Mouse (Mus musculus): ENCODE results near the gene Nfasc. TPM values are rescaled to one million over a fixed set of nuclear protein-coding genes. Genes with fewer than 3 reads are reported as not detected.

Nfasc gene
- total and polyA plus RNA-seq, 3 experiments = 0.04 TPM; not detected in 2

- Histone ChIP-seq H3K27ac (ENCODE audit: insufficient read depth, low read depth) (no peak overlapping the region), H3K4me3 (replicated peaks in 1 of 3; ENCODE audit: low read depth in 2 of 3, low read length in 2 of 3, poor library complexity in 1 of 3) (no peak overlapping the region), H3K27me3 (replicated peaks) (peaks cover 83% of the 10 kb centered on the region), H3K9ac (ENCODE audit: insufficient read depth, low read depth) (no peak overlapping the region), H3K9me3 (replicated peaks; ENCODE audit: low read length) (no peaks in the 10 kb centered on the region), H3K4me2 (ENCODE audit: insufficient read depth, low read depth, poor library complexity, severe bottlenecking) (no peak overlapping the region), H3K79me2 (replicated peaks; ENCODE audit: control insufficient read depth, extremely low read depth, insufficient read depth, poor library complexity, severe bottlenecking) (no peaks in the 10 kb centered on the region), H3K36me3 (replicated peaks in 1 of 2; ENCODE audit: control insufficient read depth in 1 of 2, insufficient read depth in 1 of 2, low read length in 1 of 2) (no peaks in the 10 kb centered on the region), H3K4me1 (ENCODE audit: control insufficient read depth in 1 of 2, insufficient read depth in 2 of 2) (no peaks in the 10 kb centered on the region)
- in situ Hi-C loops (cut with MboI; ENCODE audit: low pct_ligation_motif_present, low pct_unique_long_range_greater_than_20kb, low sequenced_read_pairs) (no loop called here), dilution Hi-C loops (cut with MboI; ENCODE audit: extremely low pct_ligation_motif_present, extremely low pct_unique_long_range_greater_than_20kb, low sequenced_read_pairs) (no loop called here)
- TF ChIP-seq ZC3H11A (IDR thresholded peaks at IDR 0.05; ENCODE audit: low read depth, low read length) = no peak
- no peak for TF ChIP-seq JUN (IDR thresholded peaks at IDR 0.05; ENCODE audit: insufficient read depth, low read depth, low read length)
- TF ChIP-seq SIN3A (IDR thresholded peaks at IDR 0.05; ENCODE audit: low read length) = no peak
- TF ChIP-seq CHD2 (IDR thresholded peaks at IDR 0.05; ENCODE audit: low read length) = no peak
- no peak for TF ChIP-seq ETS1 (conservative IDR thresholded peaks at IDR 0.05; ENCODE audit: low read depth, low read length)
- TF ChIP-seq KAT2A (IDR thresholded peaks at IDR 0.05; ENCODE audit: insufficient replicate concordance, low read length) = no peak
- TF ChIP-seq MYC (IDR thresholded peaks at IDR 0.05; ENCODE audit: low read depth, low read length) = no peak
- TF ChIP-seq E2F4 (IDR thresholded peaks at IDR 0.05; ENCODE audit: insufficient replicate concordance, low read depth, low read length) = no peak
- TF ChIP-seq HCFC1 (IDR thresholded peaks at IDR 0.05; ENCODE audit: low read depth, low read length) = no peak
- no peak for TF ChIP-seq JUND (conservative IDR thresholded peaks at IDR 0.05; ENCODE audit: low read depth, low read length)
- TF ChIP-seq NELFE (IDR thresholded peaks at IDR 0.05; ENCODE audit: low read depth, low read length) = no peak
- no peak for TF ChIP-seq ZKSCAN1 (IDR thresholded peaks at IDR 0.05; ENCODE audit: borderline replicate concordance, low read depth, low read length)
- DNase-seq (ENCODE audit: extremely low read depth) = no peak
Observed at GRCm38 (mm10) chr1:132781607-132782445, 40.2 kb upstream of the Nfasc start.

DNA sequence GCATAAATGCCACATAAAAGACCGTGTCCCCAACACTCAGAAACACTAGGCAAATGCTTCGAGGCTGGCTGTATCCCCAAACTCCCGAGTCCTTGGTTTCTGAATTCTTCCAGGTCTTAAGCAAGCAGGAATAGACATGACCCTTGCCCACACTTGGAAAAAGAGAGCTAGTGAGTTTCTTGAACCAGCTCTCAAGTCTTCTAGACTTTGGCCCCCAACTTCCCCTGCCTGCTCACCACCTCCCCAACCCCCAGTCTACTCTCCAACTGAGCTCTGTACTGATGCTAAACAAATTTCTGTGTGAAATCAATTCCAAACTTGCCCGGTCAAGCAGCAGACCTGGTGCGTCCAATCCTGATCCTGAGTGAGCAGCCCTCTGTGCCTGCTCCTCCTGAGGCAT is 39.4 kb upstream of the Nfasc start:
- Histone ChIP-seq H3K4me1 (ENCODE audit: control insufficient read depth in 1 of 2, insufficient read depth in 2 of 2) (no peaks in the 10 kb centered on the region), H3K27me3 (replicated peaks) (peaks cover 79% of the 10 kb centered on the region), H3K36me3 (replicated peaks in 1 of 2; ENCODE audit: control insufficient read depth in 1 of 2, insufficient read depth in 1 of 2, low read length in 1 of 2) (no peaks in the 10 kb centered on the region), H3K27ac (ENCODE audit: insufficient read depth, low read depth) (no peak overlapping the region), H3K9me3 (replicated peaks; ENCODE audit: low read length) (no peaks in the 10 kb centered on the region), H3K79me2 (replicated peaks; ENCODE audit: control insufficient read depth, extremely low read depth, insufficient read depth, poor library complexity, severe bottlenecking) (no peaks in the 10 kb centered on the region), H3K4me2 (ENCODE audit: insufficient read depth, low read depth, poor library complexity, severe bottlenecking) (no peak overlapping the region), H3K4me3 (replicated peaks in 1 of 3; ENCODE audit: low read depth in 2 of 3, low read length in 2 of 3, poor library complexity in 1 of 3) (no peak overlapping the region), H3K9ac (ENCODE audit: insufficient read depth, low read depth) (no peak overlapping the region)
- no peak for TF ChIP-seq MAFK (IDR thresholded peaks at IDR 0.05; ENCODE audit: insufficient replicate concordance, low read length)
- TF ChIP-seq ZMIZ1 (IDR thresholded peaks at IDR 0.05; ENCODE audit: low read depth, low read length) = no peak
- no peak for TF ChIP-seq MAX (IDR thresholded peaks at IDR 0.05; ENCODE audit: low read length)
- TF ChIP-seq ZC3H11A (IDR thresholded peaks at IDR 0.05; ENCODE audit: low read depth, low read length) = no peak
- TF ChIP-seq POLR2A (IDR thresholded peaks at IDR 0.05; ENCODE audit: low read depth, low read length) = no peak
- no peak for TF ChIP-seq BHLHE40 (IDR thresholded peaks at IDR 0.05; ENCODE audit: low read depth, low read length)
- TF ChIP-seq USF2 (conservative IDR thresholded peaks at IDR 0.05; ENCODE audit: low read depth, low read length) = no peak
- TF ChIP-seq KAT2A (IDR thresholded peaks at IDR 0.05; ENCODE audit: insufficient replicate concordance, low read length) = no peak
- TF ChIP-seq HCFC1 (IDR thresholded peaks at IDR 0.05; ENCODE audit: low read depth, low read length) = no peak
- TF ChIP-seq CHD1 (IDR thresholded peaks at IDR 0.05; ENCODE audit: low read depth, low read length) = no peak
- no peak for TF ChIP-seq CTCF (conservative IDR thresholded peaks at IDR 0.05 in 1 of 2, IDR thresholded peaks at IDR 0.05 in 1 of 2; ENCODE audit: low read depth in 2 of 2, low read length in 2 of 2)
- TF ChIP-seq ZNF384 (IDR thresholded peaks at IDR 0.05; ENCODE audit: low read depth, low read length) = no peak
- TF ChIP-seq JUN (IDR thresholded peaks at IDR 0.05; ENCODE audit: insufficient read depth, low read depth, low read length) = no peak
- TF ChIP-seq UBTF (IDR thresholded peaks at IDR 0.05; ENCODE audit: low read depth, low read length) = no peak
- in situ Hi-C loops (cut with MboI; ENCODE audit: low pct_ligation_motif_present, low pct_unique_long_range_greater_than_20kb, low sequenced_read_pairs) (no loop called here), dilution Hi-C loops (cut with MboI; ENCODE audit: extremely low pct_ligation_motif_present, extremely low pct_unique_long_range_greater_than_20kb, low sequenced_read_pairs) (no loop called here)
- no peak for DNase-seq (ENCODE audit: extremely low read depth)
